Mouse (Mus musculus) forebrain, embryonic 11.5 days (tissue): ENCODE results near the gene Cpt1b. TPM values are rescaled to one million over a fixed set of nuclear protein-coding genes. Genes with fewer than 3 reads are reported as not detected.

Experiments used
- ATAC-seq: fragments of 200-750 bp; cut with Nextera tagmentation; replicated peaks from 2 replicates; pipeline ENCODE4 v1.8.0; 2017; ENCODE audit warnings: moderate TSS enrichment; ENCODE audit not compliant: low FRiP score
- DNase-seq: peaks from one replicate; pipeline ENCODE4 v3.0.0-alpha.2; 2017; ENCODE audit warnings: low spot score
- H3K27ac ChIP-seq: fragments of 300-500 bp; sonication (generic); 2 replicates; pipeline ENCODE4 v1.5.1; 2014; ENCODE audit warnings: low read depth, low read length
- H3K27me3 ChIP-seq: fragments of 300-500 bp; sonication (generic); 2 replicates; pipeline ENCODE4 v1.6.1; 2014; ENCODE audit warnings: mild to moderate bottlenecking, low read length, mixed read lengths; ENCODE audit not compliant: control insufficient read depth, insufficient read depth
- H3K36me3 ChIP-seq: fragments of 300-500 bp; sonication (generic); 2 replicates; pipeline ENCODE4 v1.6.1; 2014; ENCODE audit warnings: mild to moderate bottlenecking, low read length, moderate library complexity, mixed read lengths; ENCODE audit not compliant: control insufficient read depth, insufficient read depth
- H3K4me1 ChIP-seq: fragments of 300-500 bp; sonication (generic); replicated peaks from 2 replicates; pipeline ENCODE4 v1.6.1; 2014; ENCODE audit warnings: low read length, mixed read lengths; ENCODE audit not compliant: control insufficient read depth, insufficient read depth
- H3K4me2 ChIP-seq: fragments of 300-500 bp; sonication (generic); 2 replicates; pipeline ENCODE4 v1.6.1; 2014; ENCODE audit warnings: low read depth, mild to moderate bottlenecking, low read length, moderate library complexity, mixed read lengths; ENCODE audit not compliant: severe bottlenecking
- H3K4me3 ChIP-seq: fragments of 300-500 bp; sonication (generic); 2 replicates; pipeline ENCODE4 v1.5.1; 2014; ENCODE audit warnings: low read depth, low read length
- H3K9ac ChIP-seq: fragments of 300-500 bp; sonication (generic); 2 replicates; pipeline ENCODE4 v1.6.1; 2014; ENCODE audit warnings: low read length
- H3K9me3 ChIP-seq: fragments of 300-500 bp; sonication (generic); 2 replicates; pipeline ENCODE4 v1.6.1; 2016; ENCODE audit warnings: low read length, mixed read lengths; ENCODE audit not compliant: control insufficient read depth
- WGBS: fragments of 180-500 bp; shearing (Covaris S2); extraction: QIAGEN DNeasy Blood & Tissue Kit; methylation state at CpG from one replicate; pipeline ENCODE4 v1.1.7; 2014; 5-methylcytosine and 5-hydroxymethylcytosine counted together
- polyA plus RNA-seq: library from polyadenylated mRNA; unstranded; fragments of >200 nt; fragmentation: Nextera tagmentation; extraction: Ambion mirVana; gene quantifications from 2 replicates; pipeline ENCODE4 v1.2.1, GENCODE M21; 2014

Gene Cpt1b
- polyA plus RNA-seq, 1 experiment from 2014 or later: 0.84 TPM

DNA sequence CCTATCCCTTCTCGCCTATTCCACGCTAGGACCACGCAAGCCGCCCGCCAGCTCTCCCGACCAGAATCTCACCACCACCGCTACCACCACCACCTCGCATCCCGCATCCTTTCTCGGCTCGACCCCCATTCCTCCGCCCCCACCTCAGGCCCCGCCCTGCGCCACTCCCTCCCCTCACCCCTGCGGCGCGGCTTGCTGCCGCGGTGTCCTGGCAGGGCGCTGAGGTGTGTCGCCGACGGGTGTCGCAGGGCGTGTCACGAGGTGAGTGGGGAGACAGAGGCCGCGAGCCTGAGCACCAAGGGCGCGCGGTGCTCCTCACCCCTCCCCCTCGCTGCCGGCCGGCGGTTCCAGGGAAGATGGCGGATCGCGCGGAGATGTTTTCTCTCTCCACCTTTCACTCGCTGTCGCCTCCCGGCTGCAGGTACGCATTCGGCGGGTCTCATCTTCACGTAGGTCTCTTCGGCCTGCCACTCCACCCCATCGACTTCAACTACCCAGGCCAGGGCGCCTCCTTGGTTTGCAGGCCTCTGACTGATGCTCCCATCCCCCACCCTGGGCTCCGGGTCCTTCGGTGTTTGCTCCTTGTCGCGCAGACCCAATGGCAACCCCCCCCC lies 28.3 kb upstream of the Cpt1b start, which contains the start of gene Mapk8ip2:
Gene Mapk8ip2 (plus strand): TSS at position 49 of the 614 bp plus-strand sequence.
- Histone ChIP-seq H3K9ac (peak within 1 kb of the TSS; percentile 81), H3K9me3 (no peaks in the 10 kb centered on the region), H3K27ac (no peak within 1 kb of the TSS), H3K4me2 (peak within 1 kb of the TSS; percentile 78), H3K4me1 (peaks cover 9% of the 10 kb centered on the region), H3K36me3 (peaks cover 9% of the 10 kb centered on the region; the same call in 1 of the 2 replicates), H3K27me3 (peaks cover 5% of the 10 kb centered on the region; the same call in 1 of the 2 replicates), H3K4me3 (peak within 1 kb of the TSS; percentile 77)
- under 1% methylated on average over 53 of the region's 53 CpGs for WGBS
- peak; percentile 80 for DNase-seq
- ATAC-seq: peak; percentile 77

DNA sequence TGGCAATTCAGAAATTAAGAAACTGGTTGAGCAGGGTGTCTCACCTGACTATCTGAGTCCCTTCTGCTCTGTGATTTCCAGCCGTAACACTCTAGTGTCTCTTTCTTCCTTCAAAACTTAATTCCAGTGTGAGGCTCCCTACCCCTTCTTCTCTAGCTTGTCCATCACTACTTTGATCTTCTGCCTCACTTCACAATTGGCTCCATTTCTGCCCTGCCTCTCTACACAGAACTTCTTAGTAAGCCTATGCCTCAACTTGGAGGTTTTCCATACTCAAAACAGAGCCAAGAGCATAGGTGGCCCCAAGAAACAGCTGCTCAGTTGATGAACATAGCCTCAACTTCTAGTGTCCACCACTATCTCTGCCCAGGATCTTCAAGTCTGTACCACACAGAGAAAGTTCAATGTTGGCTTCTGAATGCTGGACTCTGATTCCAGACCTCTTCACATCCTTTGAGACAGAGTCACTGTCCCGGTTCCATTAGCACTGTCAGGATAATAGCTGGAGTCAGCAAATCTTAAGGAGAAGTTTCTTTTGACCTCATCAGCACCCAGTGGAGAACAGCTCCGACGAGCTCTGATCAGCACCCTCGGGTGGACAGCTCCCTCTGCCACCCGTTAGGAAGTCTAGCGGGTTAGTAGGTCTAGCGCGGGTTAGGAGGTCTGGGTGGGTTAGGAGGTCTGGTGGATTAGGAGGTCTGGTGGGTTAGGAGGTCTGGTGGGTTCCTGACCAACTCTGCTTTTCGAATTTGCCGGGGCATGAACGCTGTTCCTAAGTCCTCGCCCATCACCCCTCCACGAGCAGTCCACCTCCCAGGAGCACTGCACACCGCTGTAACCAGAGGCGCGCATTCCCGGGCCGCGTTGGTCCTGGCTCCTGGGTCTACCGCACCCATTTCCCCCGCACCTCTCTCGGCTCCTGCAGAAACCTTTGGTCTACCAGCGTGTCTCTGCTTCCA lies 27.5 kb upstream of the Cpt1b start:
- peak overlapping the region; percentile 77 for H3K4me3 ChIP-seq
- H3K9me3 ChIP-seq: no peaks in the 10 kb centered on the region
- H3K36me3 ChIP-seq: peaks cover 9% of the 10 kb centered on the region; the same call in 1 of the 2 replicates
- H3K27me3 ChIP-seq: peaks cover 5% of the 10 kb centered on the region; the same call in 1 of the 2 replicates
- H3K4me1 ChIP-seq: peaks cover 9% of the 10 kb centered on the region
- DNase-seq (peak; percentile 78), ATAC-seq (peak; percentile 65)
- 4% methylated on average over 24 of the region's 24 CpGs for WGBS
- peak overlapping the region; percentile 81 for H3K9ac ChIP-seq
- no peak overlapping the region for H3K27ac ChIP-seq
- peak overlapping the region; percentile 78 for H3K4me2 ChIP-seq

DNA sequence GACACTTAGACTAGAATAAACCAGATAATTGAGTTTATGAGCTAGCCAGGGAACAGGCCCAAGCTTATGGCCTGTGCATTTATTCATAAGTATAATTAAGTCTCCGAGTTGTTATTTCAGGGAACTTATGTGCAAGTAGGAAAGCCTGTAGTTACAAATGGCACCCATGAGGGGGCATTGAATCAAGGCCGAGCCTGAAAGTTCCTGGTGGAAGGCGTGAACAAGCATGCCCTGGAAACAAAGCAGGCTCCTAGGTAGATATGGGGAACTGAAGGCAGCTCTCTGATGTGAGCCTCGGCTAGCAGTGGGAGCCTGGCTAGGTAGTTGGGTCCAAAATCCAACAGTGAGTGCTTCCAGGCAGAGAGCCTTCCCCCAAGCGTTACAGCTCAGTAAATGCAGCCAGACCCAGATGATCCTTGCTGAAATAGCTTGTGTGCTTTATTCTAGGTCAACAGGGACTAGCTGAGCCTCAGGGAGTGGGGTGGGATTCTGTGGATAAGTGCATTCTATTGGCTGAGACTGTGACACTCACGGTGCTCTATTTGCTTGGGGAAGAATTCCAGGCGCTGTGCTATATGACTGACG lies 16.9 kb upstream of the Cpt1b start:
- Histone ChIP-seq H3K4me2 (no peak overlapping the region), H3K36me3 (no peaks in the 10 kb centered on the region), H3K27me3 (no peaks in the 10 kb centered on the region), H3K4me3 (no peak overlapping the region), H3K27ac (no peak overlapping the region), H3K9me3 (no peaks in the 10 kb centered on the region), H3K4me1 (no peaks in the 10 kb centered on the region), H3K9ac (no peak overlapping the region)
- DNase-seq: no peak
- no peak for ATAC-seq
- 43% methylated on average over 8 of the region's 8 CpGs for WGBS

DNA sequence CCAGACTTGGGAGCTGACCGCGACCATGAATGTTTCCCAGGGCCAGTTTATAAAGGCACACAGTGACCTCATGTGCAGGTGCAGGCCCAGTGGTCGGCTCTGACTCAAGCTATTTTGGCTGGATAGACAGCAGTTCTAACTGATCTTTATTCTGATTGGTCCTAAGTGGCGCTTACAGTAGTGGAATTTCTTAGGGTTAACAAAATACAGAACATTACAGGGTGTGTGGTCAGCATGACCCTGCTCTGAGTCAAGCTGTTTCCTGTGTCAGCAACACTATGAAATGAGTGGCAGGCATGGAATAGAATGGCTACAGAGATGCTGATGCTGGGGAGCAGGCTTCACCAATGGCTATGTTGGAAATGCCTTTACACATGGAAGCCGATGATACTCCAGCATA lies 10.2 kb upstream of the Cpt1b start:
- H3K9ac ChIP-seq: no peak overlapping the region
- H3K4me3 ChIP-seq: no peak overlapping the region
- no peaks in the 10 kb centered on the region for H3K27me3 ChIP-seq
- H3K36me3 ChIP-seq: no peaks in the 10 kb centered on the region
- H3K4me2 ChIP-seq: no peak overlapping the region
- 88% methylated on average over 5 of the region's 5 CpGs for WGBS
- ATAC-seq: no peak
- no peak overlapping the region for H3K27ac ChIP-seq
- H3K9me3 ChIP-seq: no peaks in the 10 kb centered on the region
- no peak for DNase-seq
- H3K4me1 ChIP-seq: no peaks in the 10 kb centered on the region

DNA sequence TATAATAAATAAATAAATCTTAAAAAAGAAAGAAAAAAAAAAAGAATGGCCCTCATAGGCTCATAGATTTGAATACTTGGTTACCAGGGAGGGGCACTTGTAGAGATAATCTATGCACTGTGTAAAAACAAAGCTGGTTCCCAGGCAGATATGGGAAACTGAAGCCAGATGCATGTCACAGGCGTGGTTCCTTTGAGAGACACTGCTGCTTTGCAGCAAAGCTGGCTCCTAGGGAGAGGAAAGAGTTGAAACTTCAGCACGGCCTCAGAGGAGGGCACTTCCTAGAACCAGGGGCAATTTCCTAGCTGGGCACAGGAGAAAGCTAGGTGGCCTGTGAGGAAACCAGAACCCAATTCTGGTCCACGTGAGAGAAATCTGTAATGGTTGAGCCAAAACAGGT lies 8.5 kb upstream of the Cpt1b start:
- no peak overlapping the region for H3K4me2 ChIP-seq
- no peak overlapping the region for H3K4me3 ChIP-seq
- 68% methylated on average over 3 of the region's 3 CpGs for WGBS
- ATAC-seq (no peak), DNase-seq (no peak)
- H3K9me3 ChIP-seq: no peaks in the 10 kb centered on the region
- H3K4me1 ChIP-seq: no peaks in the 10 kb centered on the region
- H3K36me3 ChIP-seq: no peaks in the 10 kb centered on the region
- no peak overlapping the region for H3K9ac ChIP-seq
- no peak overlapping the region for H3K27ac ChIP-seq
- no peaks in the 10 kb centered on the region for H3K27me3 ChIP-seq

DNA sequence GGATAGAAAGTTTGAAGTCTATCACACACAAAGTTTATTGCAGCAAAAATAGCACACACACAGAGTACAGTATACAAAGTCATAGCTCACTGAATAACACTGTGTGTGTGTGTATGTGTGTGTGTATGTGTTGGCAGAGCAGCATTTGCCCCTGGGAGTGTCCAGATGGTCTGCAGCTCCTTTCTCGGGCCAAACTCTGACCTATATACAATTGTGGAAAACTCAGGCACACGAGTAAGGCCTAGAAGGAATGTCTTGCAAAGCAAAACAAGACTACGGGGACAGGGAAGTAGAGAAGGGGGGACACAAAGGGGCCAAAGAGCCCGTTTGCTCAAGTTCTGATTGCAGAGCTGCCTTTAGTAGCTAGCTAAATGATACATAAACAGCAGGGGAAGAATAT lies 7.3 kb upstream of the Cpt1b start:
- WGBS: 80% methylated on average over 4 of the region's 4 CpGs
- Histone ChIP-seq H3K4me3 (no peak overlapping the region), H3K9me3 (no peaks in the 10 kb centered on the region), H3K4me1 (peaks cover 8% of the 10 kb centered on the region; the same call in 1 of the 2 replicates), H3K9ac (no peak overlapping the region), H3K27ac (no peak overlapping the region), H3K4me2 (no peak overlapping the region), H3K27me3 (no peaks in the 10 kb centered on the region), H3K36me3 (no peaks in the 10 kb centered on the region; the same call in 1 of the 2 replicates)
- ATAC-seq: no peak
- DNase-seq: no peak

DNA sequence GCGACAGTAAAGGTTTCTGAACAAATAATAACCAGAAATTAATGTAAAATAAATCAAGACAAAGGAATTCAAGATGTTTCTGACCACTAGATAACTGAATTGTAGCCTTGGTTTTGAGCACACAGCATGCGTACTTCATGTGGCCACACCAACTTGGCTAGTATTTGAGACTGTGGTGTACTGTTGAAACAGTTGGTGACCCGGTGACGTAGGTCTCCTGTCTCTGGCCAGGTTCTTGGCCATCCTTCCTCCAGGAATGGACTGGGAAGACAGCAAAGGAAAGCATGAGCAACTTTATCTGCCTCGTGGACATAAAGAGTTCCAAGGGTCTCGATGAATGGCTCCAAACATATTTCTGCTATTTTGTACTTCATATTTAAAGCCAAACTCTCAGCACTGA lies 6.1 kb upstream of the Cpt1b start:
- Histone ChIP-seq H3K4me2 (no peak overlapping the region), H3K9ac (no peak overlapping the region), H3K9me3 (no peaks in the 10 kb centered on the region), H3K27ac (no peak overlapping the region), H3K36me3 (no peaks in the 10 kb centered on the region; the same call in 1 of the 2 replicates), H3K27me3 (no peaks in the 10 kb centered on the region), H3K4me3 (no peak overlapping the region), H3K4me1 (peaks cover 8% of the 10 kb centered on the region; the same call in 1 of the 2 replicates)
- DNase-seq (no peak), ATAC-seq (no peak)
- WGBS: 93% methylated on average over 6 of the region's 6 CpGs

DNA sequence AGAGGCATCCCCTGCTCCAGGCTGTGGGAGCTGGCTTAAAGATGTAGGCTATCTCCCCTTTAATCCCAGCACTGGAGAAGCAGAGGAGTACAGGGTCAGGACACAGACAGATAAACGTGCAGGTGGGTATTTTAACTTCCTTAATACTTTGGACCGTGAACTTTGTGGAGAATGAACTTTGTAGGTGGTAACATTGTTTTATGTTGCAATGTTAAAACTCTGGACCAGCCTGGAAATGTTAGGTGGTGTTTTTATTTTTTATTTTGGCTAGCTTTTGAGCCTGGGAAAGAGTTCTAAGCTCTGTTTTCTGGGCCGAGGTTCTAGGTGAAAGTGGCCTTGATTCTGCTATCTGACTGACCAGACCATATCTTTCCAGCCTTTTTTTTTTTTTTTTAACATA lies 5.6 kb upstream of the Cpt1b start:
- DNase-seq (no peak), ATAC-seq (no peak)
- Histone ChIP-seq H3K4me2 (no peak overlapping the region), H3K36me3 (no peaks in the 10 kb centered on the region; the same call in 1 of the 2 replicates), H3K9me3 (no peaks in the 10 kb centered on the region), H3K9ac (no peak overlapping the region), H3K4me1 (peaks cover 8% of the 10 kb centered on the region; the same call in 1 of the 2 replicates), H3K27me3 (no peaks in the 10 kb centered on the region), H3K27ac (no peak overlapping the region), H3K4me3 (no peak overlapping the region)
- WGBS: 84% methylated on average over 3 of the region's 3 CpGs
